Mouse (Mus musculus) stomach, postnatal 0 days (tissue): Measurements from ENCODE around the gene Serinc3. TPM values are rescaled to one million over a fixed set of nuclear protein-coding genes. Genes with fewer than 3 reads are reported as not detected.
A peak's percentile ranks its signal among the peaks of the same experiment; 100 is the strongest.
"Not testable (repeated sequence)": the region's sequence is repeated elsewhere in the genome, so short reads cannot be mapped to it uniquely, and the experiment has no call there.

ENCODE experiments used
- ATAC-seq: fragments of 200-750 bp; cut with Nextera tagmentation; 2 replicates; pipeline ENCODE4 v1.8.0; 2017; ENCODE audit not compliant: low FRiP score, low TSS enrichment
- DNase-seq: peaks from one replicate; pipeline ENCODE4 v3.0.0-alpha.2; 2016; ENCODE audit warnings: low spot score
- H3K27ac ChIP-seq: fragments of 300-500 bp; sonication (generic); replicated peaks from 2 replicates; pipeline ENCODE4 v1.5.1; 2014; ENCODE audit warnings: mild to moderate bottlenecking, control low read depth
- H3K27me3 ChIP-seq: fragments of 300-500 bp; sonication (generic); 2 replicates; pipeline ENCODE4 v1.6.1; 2014; ENCODE audit warnings: low read length; ENCODE audit not compliant: control insufficient read depth, insufficient read depth
- H3K36me3 ChIP-seq: fragments of 300-500 bp; sonication (generic); 2 replicates; pipeline ENCODE4 v1.6.1; 2014; ENCODE audit warnings: low read length, mixed read lengths; ENCODE audit not compliant: control insufficient read depth, insufficient read depth
- H3K4me1 ChIP-seq: fragments of 300-500 bp; sonication (generic); replicated peaks from 2 replicates; pipeline ENCODE4 v1.6.1; 2014; ENCODE audit warnings: antibody characterized with exemption; ENCODE audit not compliant: control insufficient read depth, insufficient read depth
- H3K4me2 ChIP-seq: fragments of 300-500 bp; sonication (generic); replicated peaks from 2 replicates; pipeline ENCODE4 v1.6.1; 2014; ENCODE audit warnings: low read depth, mild to moderate bottlenecking, control low read depth, moderate library complexity
- H3K4me3 ChIP-seq: fragments of 300-500 bp; sonication (generic); 2 replicates; pipeline ENCODE4 v1.5.1; 2014; ENCODE audit warnings: low read depth, low read length, control low read depth
- H3K9ac ChIP-seq: fragments of 300-500 bp; sonication (generic); 2 replicates; pipeline ENCODE4 v1.6.1; 2014; ENCODE audit warnings: mild to moderate bottlenecking, low read length, control low read depth, mixed read lengths
- H3K9me3 ChIP-seq: fragments of 300-500 bp; sonication (generic); 2 replicates; pipeline ENCODE4 v1.6.1; 2016; ENCODE audit warnings: low read length; ENCODE audit not compliant: control insufficient read depth
- CTCF ChIP-seq: IDR thresholded peaks from 2 replicates; pipeline ENCODE4 v1.5.1; 2016; ENCODE audit warnings: antibody characterized with exemption, low read depth, mild to moderate bottlenecking, moderate library complexity
- EP300 ChIP-seq: optimal IDR thresholded peaks from 2 replicates; pipeline ENCODE3; 2016; ENCODE audit warnings: antibody characterized with exemption
- WGBS: fragments of 180-500 bp; shearing (Covaris S2); extraction: QIAGEN DNeasy Blood & Tissue Kit; methylation state at CpG from one replicate; pipeline ENCODE4 v1.1.7; 2014; 5-methylcytosine and 5-hydroxymethylcytosine counted together
- polyA plus RNA-seq: library from polyadenylated mRNA; unstranded; fragments of >200 nt; fragmentation: Nextera tagmentation; extraction: Ambion mirVana; gene quantifications from 2 replicates; pipeline ENCODE4 v1.2.1, GENCODE M21; 2015

Gene Serinc3
- polyA plus RNA-seq, 1 experiment from 2014 or later = 35.8 TPM

- DNase-seq (no peak), ATAC-seq (no peak)
- no peak overlapping the region for H3K9ac ChIP-seq
- no peak overlapping the region for H3K4me2 ChIP-seq
- no peak for TF ChIP-seq EP300
- TF ChIP-seq CTCF = no peak
- no peaks in the 10 kb centered on the region for H3K9me3 ChIP-seq
- no peaks in the 10 kb centered on the region for H3K27me3 ChIP-seq
- 74% methylated on average over 6 of the region's 6 CpGs for WGBS
- no peak overlapping the region for H3K4me3 ChIP-seq
- no peaks in the 10 kb centered on the region for H3K36me3 ChIP-seq
- H3K4me1 ChIP-seq = no peaks in the 10 kb centered on the region
- no peak overlapping the region for H3K27ac ChIP-seq
These were observed 16.5 kb upstream of the Serinc3 start for GRCm38 (mm10) chr2:163661371-163661850.

- no peak overlapping the region for H3K4me3 ChIP-seq
- WGBS = 83% methylated on average over 5 of the region's 5 CpGs
- DNase-seq (no peak), ATAC-seq (no peak)
- H3K27ac ChIP-seq = no peak overlapping the region
- H3K4me2 ChIP-seq = no peak overlapping the region
- no peaks in the 10 kb centered on the region for H3K27me3 ChIP-seq
- no peaks in the 10 kb centered on the region for H3K4me1 ChIP-seq
- no peaks in the 10 kb centered on the region for H3K9me3 ChIP-seq
- TF ChIP-seq EP300 = no peak
- no peak for TF ChIP-seq CTCF
- H3K36me3 ChIP-seq = no peaks in the 10 kb centered on the region
- no peak overlapping the region for H3K9ac ChIP-seq
These were observed 15.3 kb upstream of the Serinc3 start for GRCm38 (mm10) chr2:163660103-163660701.

- no peak for TF ChIP-seq CTCF
- no peak for TF ChIP-seq EP300
- Histone ChIP-seq H3K9me3 (no peaks in the 10 kb centered on the region), H3K9ac (no peak overlapping the region), H3K4me1 (no peaks in the 10 kb centered on the region), H3K4me2 (peak overlapping the region; percentile 51), H3K27me3 (no peaks in the 10 kb centered on the region), H3K4me3 (no peak overlapping the region), H3K36me3 (no peaks in the 10 kb centered on the region), H3K27ac (no peak overlapping the region; the same call in 1 of the 2 replicates)
- no peak for ATAC-seq
- WGBS = 75% methylated on average over 12 of the region's 12 CpGs
- DNase-seq = no peak
These were observed 14.5 kb upstream of the Serinc3 start for GRCm38 (mm10) chr2:163659431-163659830.

- H3K4me1 ChIP-seq = no peaks in the 10 kb centered on the region
- 2% methylated on average over 8 of the region's 8 CpGs for WGBS
- H3K27ac ChIP-seq = no peak overlapping the region; the same call in 1 of the 2 replicates
- DNase-seq (peak; percentile 39), ATAC-seq (peak; percentile 50)
- no peak overlapping the region; the same call in 1 of the 2 replicates for H3K9ac ChIP-seq
- no peaks in the 10 kb centered on the region for H3K27me3 ChIP-seq
- H3K4me2 ChIP-seq = peak overlapping the region; percentile 51
- no peaks in the 10 kb centered on the region for H3K9me3 ChIP-seq
- TF ChIP-seq CTCF (no peak), EP300 (no peak)
- peak overlapping the region; percentile 86 for H3K4me3 ChIP-seq
- H3K36me3 ChIP-seq = no peaks in the 10 kb centered on the region
These were observed 14.0 kb upstream of the Serinc3 start for GRCm38 (mm10) chr2:163658941-163659340.

- no peak for TF ChIP-seq EP300
- peak; percentile 45 for TF ChIP-seq CTCF
- DNase-seq = peak; percentile 87
- Histone ChIP-seq H3K27ac (peak within 1 kb of the TSS; percentile 75), H3K4me1 (no peaks in the 10 kb centered on the region), H3K4me3 (peak within 1 kb of the TSS; percentile 86), H3K9me3 (no peaks in the 10 kb centered on the region), H3K4me2 (peak within 1 kb of the TSS; percentile 51), H3K36me3 (no peaks in the 10 kb centered on the region), H3K9ac (peak within 1 kb of the TSS; percentile 77), H3K27me3 (no peaks in the 10 kb centered on the region)
- WGBS = under 1% methylated on average over 71 of the region's 71 CpGs
- ATAC-seq = peak; percentile 90
These were observed 13.3 kb upstream of the Serinc3 start, which contains the start of gene Pkig for GRCm38 (mm10) chr2:163657975-163658886. Pkig (plus strand) TSS chr2:163658386.

- H3K36me3 ChIP-seq = no peaks in the 10 kb centered on the region
- no peaks in the 10 kb centered on the region for H3K4me1 ChIP-seq
- H3K27ac ChIP-seq = no peak overlapping the region
- WGBS = 71% methylated on average over 2 of the region's 2 CpGs
- no peak overlapping the region for H3K9ac ChIP-seq
- DNase-seq (no peak), ATAC-seq (no peak)
- TF ChIP-seq CTCF = no peak
- TF ChIP-seq EP300 = no peak
- no peaks in the 10 kb centered on the region for H3K27me3 ChIP-seq
- H3K9me3 ChIP-seq = no peaks in the 10 kb centered on the region
- no peak overlapping the region for H3K4me2 ChIP-seq
- no peak overlapping the region for H3K4me3 ChIP-seq
These were observed 12.6 kb upstream of the Serinc3 start for GRCm38 (mm10) chr2:163657486-163657885.

GRCm38 (mm10) chr2:163655699-163656098 lies 10.8 kb upstream of the Serinc3 start:
- not testable (repeated sequence) for H3K4me2 ChIP-seq, H3K9me3 ChIP-seq, ATAC-seq, H3K4me1 ChIP-seq, DNase-seq, H3K4me3 ChIP-seq, H3K27ac ChIP-seq, H3K36me3 ChIP-seq, H3K9ac ChIP-seq, H3K27me3 ChIP-seq
- WGBS = 97% methylated on average over 6 of the region's 12 CpGs
